Mouse (Mus musculus) liver, embryonic 12.5 days (tissue): Measurements from ENCODE around the gene Zfp451. TPM values are rescaled to one million over a fixed set of nuclear protein-coding genes. Genes with fewer than 3 reads are reported as not detected.

Experiments
- polyA plus RNA-seq: library from polyadenylated mRNA; unstranded; fragments of >200 nt; fragmentation: Nextera tagmentation; extraction: Ambion mirVana; gene quantifications from 2 replicates; pipeline ENCODE4 v1.2.1, GENCODE M21; 2016

Gene Zfp451
- polyA plus RNA-seq, 1 experiment from 2014 or later: 12.6 TPM

Other genes starting within 250 kb of the Zfp451 start
- 49.2 and 50.0 TPM in 2 replicates for gene Prim2, start 144.8 kb downstream of the Zfp451 start, polyA plus RNA-seq
- 8.4 and 8.9 TPM in 2 replicates for gene Rab23, start 94.7 kb downstream of the Zfp451 start, polyA plus RNA-seq
- gene Bag2, start 56.8 kb downstream of the Zfp451 start, polyA plus RNA-seq: 75.9 and 87.7 TPM in 2 replicates
- gene Bend6, start 93.2 kb upstream of the Zfp451 start, polyA plus RNA-seq: 1.5 and 1.8 TPM in 2 replicates
- 5.4 TPM in 2 replicates for gene Dst, start 93.6 kb upstream of the Zfp451 start, polyA plus RNA-seq